Mouse (Mus musculus) lung, adult 2 months (tissue): ENCODE results near the gene Egln3.

ENCODE experiments used
- CTCF ChIP-seq: fragments of 200-500 bp; IDR thresholded peaks from 2 replicates; pipeline ENCODE4 v1.5.1; 2011; ENCODE audit warnings: mild to moderate bottlenecking, low read length, control low read depth; ENCODE audit not compliant: insufficient read depth
- POLR2A ChIP-seq: fragments of 200-500 bp; IDR thresholded peaks from 2 replicates; pipeline ENCODE4 v1.6.1; 2011; ENCODE audit warnings: low read depth, mild to moderate bottlenecking, control low read depth, low read length, borderline replicate concordance; ENCODE audit errors: extremely low read depth

- TF ChIP-seq POLR2A (no peak), CTCF (no peak)
Measured at GRCm38 (mm10) chr12:54161468-54162202, 42.0 kb downstream of the Egln3 start.
